Mouse (Mus musculus) midbrain, embryonic 11.5 days (tissue): ENCODE measurements at regions not wholly inside any gene's neighbourhood (a gene's known extent, or its start where the extent isn't known, plus 50 kb on each side); places are given as distances from the start of the nearest gene placed in this dataset.

Source experiments
- ATAC-seq: fragments of 200-750 bp; cut with Nextera tagmentation; 2 replicates; pipeline ENCODE4 v1.8.0; 2017; ENCODE audit warnings: moderate TSS enrichment, moderate library complexity; ENCODE audit not compliant: low FRiP score
- DNase-seq: peaks from one replicate; pipeline ENCODE4 v3.0.0; 2015; ENCODE audit warnings: low spot score; ENCODE audit errors: missing footprints
- H3K27ac ChIP-seq: fragments of 300-500 bp; sonication (generic); 2 replicates; pipeline ENCODE4 v1.5.1; 2014; ENCODE audit warnings: low read depth, low read length
- H3K27me3 ChIP-seq: fragments of 300-500 bp; sonication (generic); 2 replicates; pipeline ENCODE4 v1.6.1; 2014; ENCODE audit warnings: mild to moderate bottlenecking, low read length, moderate library complexity, mixed read lengths; ENCODE audit not compliant: control insufficient read depth, insufficient read depth
- H3K36me3 ChIP-seq: fragments of 300-500 bp; sonication (generic); 2 replicates; pipeline ENCODE4 v1.6.1; 2014; ENCODE audit warnings: mild to moderate bottlenecking, low read length, moderate library complexity, mixed read lengths; ENCODE audit not compliant: control insufficient read depth, insufficient read depth
- H3K4me1 ChIP-seq: fragments of 300-500 bp; sonication (generic); 2 replicates; pipeline ENCODE4 v1.6.1; 2014; ENCODE audit warnings: low read length; ENCODE audit not compliant: control insufficient read depth, insufficient read depth
- H3K4me2 ChIP-seq: fragments of 300-500 bp; sonication (generic); 2 replicates; pipeline ENCODE4 v1.6.1; 2014; ENCODE audit warnings: mild to moderate bottlenecking, moderate library complexity
- H3K4me3 ChIP-seq: fragments of 300-500 bp; sonication (generic); 2 replicates; pipeline ENCODE4 v1.5.1; 2014; ENCODE audit warnings: low read depth, low read length
- H3K9ac ChIP-seq: fragments of 300-500 bp; sonication (generic); 2 replicates; pipeline ENCODE4 v1.6.1; 2014; ENCODE audit warnings: low read length
- H3K9me3 ChIP-seq: fragments of 300-500 bp; sonication (generic); 2 replicates; pipeline ENCODE4 v1.6.1; 2016; ENCODE audit warnings: low read length; ENCODE audit not compliant: control insufficient read depth
- WGBS: fragments of 180-500 bp; shearing (Covaris S2); extraction: QIAGEN DNeasy Blood & Tissue Kit; methylation state at CpG from one replicate; pipeline ENCODE4 v1.1.7; 2014; 5-methylcytosine and 5-hydroxymethylcytosine counted together

- Histone ChIP-seq H3K4me1 (no peaks in the 10 kb centered on the region), H3K9ac (no peak overlapping the region), H3K9me3 (no peaks in the 10 kb centered on the region), H3K4me2 (no peak overlapping the region), H3K4me3 (no peak overlapping the region), H3K27me3 (no peaks in the 10 kb centered on the region), H3K36me3 (no peaks in the 10 kb centered on the region), H3K27ac (no peak overlapping the region)
- DNase-seq = no peak
- WGBS = 81% methylated on average over 1 of the region's 1 CpGs
- ATAC-seq = no peak
Measured at GRCm38 (mm10) chr11:17883276-17883675, 70.4 kb downstream of the Etaa1 start.
